Mouse (Mus musculus) liver, embryonic 14.5 days (tissue): ENCODE data around the gene Ctdnep1.

Experiments
- CTCF ChIP-seq: IDR thresholded peaks from 2 replicates; pipeline ENCODE4 v1.5.1; 2016; ENCODE audit warnings: antibody characterized with exemption, low read depth, control low read depth
- EP300 ChIP-seq: IDR thresholded peaks from 2 replicates; pipeline ENCODE4 v1.6.1; 2016; ENCODE audit warnings: antibody characterized with exemption, low read depth

DNA sequence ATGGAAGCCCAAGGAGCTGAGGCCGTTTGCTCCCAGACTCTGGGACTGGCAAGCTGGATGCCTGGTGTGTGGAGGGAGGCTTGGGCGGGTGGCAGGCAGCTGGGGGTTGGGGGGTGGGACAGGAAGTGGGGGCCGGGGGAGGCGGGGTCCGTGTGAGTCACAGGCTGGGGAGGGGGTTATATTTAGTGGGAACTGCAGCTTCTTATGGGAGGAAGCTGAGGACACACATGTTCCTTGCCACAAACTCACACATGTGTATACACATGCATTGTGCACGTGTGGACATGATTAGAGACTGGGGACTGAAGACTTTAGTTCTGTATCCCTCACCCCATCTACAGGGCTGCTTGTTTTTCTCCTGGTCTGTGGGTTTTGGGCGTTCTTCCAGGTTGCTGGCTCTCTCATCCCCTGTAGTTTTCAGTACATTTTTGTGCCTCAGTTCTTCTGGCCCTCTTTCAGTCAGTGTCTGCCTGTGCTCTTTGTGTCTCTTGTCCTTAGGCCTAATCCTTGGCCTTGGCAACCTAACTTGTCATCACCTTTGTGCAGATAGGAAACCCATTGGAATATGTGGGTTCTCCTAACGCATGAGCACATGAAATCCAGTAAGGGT, 39.2 kb downstream of the Ctdnep1 start:
- TF ChIP-seq CTCF: no peak
- TF ChIP-seq EP300: no peak
